Mouse (Mus musculus) neural tube, embryonic 11.5 days (tissue): ENCODE results near the gene Limd2. TPM values are rescaled to one million over a fixed set of nuclear protein-coding genes. Genes with fewer than 3 reads are reported as not detected.
A peak's percentile ranks its signal among the peaks of the same experiment; 100 is the strongest.

Experiments
- ATAC-seq: fragments of 200-750 bp; cut with Nextera tagmentation; 2 replicates; pipeline ENCODE4 v1.8.0; 2017; ENCODE audit warnings: moderate number of reproducible peaks, mild to moderate bottlenecking, moderate TSS enrichment, moderate library complexity; ENCODE audit not compliant: insufficient read depth, low FRiP score, low TSS enrichment
- DNase-seq: peaks from one replicate; pipeline ENCODE4 v3.0.0-alpha.2; 2015; ENCODE audit warnings: low spot score
- H3K27ac ChIP-seq: fragments of 300-500 bp; sonication (generic); 2 replicates; pipeline ENCODE4 v1.5.1; 2014; ENCODE audit warnings: low read depth, mild to moderate bottlenecking, low read length
- H3K27me3 ChIP-seq: fragments of 300-500 bp; sonication (generic); 2 replicates; pipeline ENCODE4 v1.6.1; 2014; ENCODE audit warnings: mild to moderate bottlenecking, low read length, mixed read lengths; ENCODE audit not compliant: control insufficient read depth, insufficient read depth
- H3K36me3 ChIP-seq: fragments of 300-500 bp; sonication (generic); 2 replicates; pipeline ENCODE4 v1.6.1; 2014; ENCODE audit warnings: mild to moderate bottlenecking, low read length, moderate library complexity, mixed read lengths; ENCODE audit not compliant: control insufficient read depth, insufficient read depth
- H3K4me1 ChIP-seq: fragments of 300-500 bp; sonication (generic); 2 replicates; pipeline ENCODE4 v1.6.1; 2014; ENCODE audit warnings: low read length, mixed read lengths; ENCODE audit not compliant: control insufficient read depth, insufficient read depth
- H3K4me2 ChIP-seq: fragments of 300-500 bp; sonication (generic); 2 replicates; pipeline ENCODE4 v1.6.1; 2014; ENCODE audit warnings: low read depth, mild to moderate bottlenecking, moderate library complexity
- H3K4me3 ChIP-seq: fragments of 300-500 bp; sonication (generic); 2 replicates; pipeline ENCODE4 v1.5.1; 2014; ENCODE audit warnings: low read depth, low read length
- H3K9ac ChIP-seq: fragments of 300-500 bp; sonication (generic); 2 replicates; pipeline ENCODE4 v1.6.1; 2014; ENCODE audit warnings: mild to moderate bottlenecking, low read length
- H3K9me3 ChIP-seq: fragments of 300-500 bp; sonication (generic); 2 replicates; pipeline ENCODE4 v1.6.1; 2016; ENCODE audit warnings: low read length; ENCODE audit not compliant: control insufficient read depth
- WGBS: fragments of 180-500 bp; shearing (Covaris S2); extraction: QIAGEN DNeasy Blood & Tissue Kit; methylation state at CpG from one replicate; pipeline ENCODE4 v1.1.7; 2014; 5-methylcytosine and 5-hydroxymethylcytosine counted together
- polyA plus RNA-seq: library from polyadenylated mRNA; unstranded; fragments of >200 nt; fragmentation: Nextera tagmentation; extraction: Ambion mirVana; gene quantifications from 2 replicates; pipeline ENCODE4 v1.2.1, GENCODE M21; 2014

Gene Limd2
- polyA plus RNA-seq, 1 experiment from 2014 or later: 295 TPM

- ATAC-seq (no peak), DNase-seq (no peak)
- Histone ChIP-seq H3K4me1 (peaks cover 17% of the 10 kb centered on the region), H3K4me3 (no peak overlapping the region), H3K36me3 (peaks cover 6% of the 10 kb centered on the region), H3K9me3 (no peaks in the 10 kb centered on the region), H3K27me3 (no peaks in the 10 kb centered on the region), H3K9ac (no peak overlapping the region), H3K4me2 (no peak overlapping the region), H3K27ac (no peak overlapping the region)
- 76% methylated on average over 2 of the region's 2 CpGs for WGBS
These were observed 1.6 kb upstream of the Limd2 start for GRCm38 (mm10) chr11:106162237-106162636.

GRCm38 (mm10) chr11:106159921-106160840 is 479 bp downstream of the Limd2 start:
- Histone ChIP-seq H3K9ac (peak overlapping the region; percentile 95), H3K4me2 (peak overlapping the region; percentile 94), H3K27me3 (no peaks in the 10 kb centered on the region), H3K4me3 (peak overlapping the region; percentile 86), H3K4me1 (peaks cover 17% of the 10 kb centered on the region), H3K9me3 (no peaks in the 10 kb centered on the region), H3K36me3 (peaks cover 12% of the 10 kb centered on the region), H3K27ac (peak overlapping the region; percentile 97)
- peak; percentile 85 for DNase-seq
- WGBS: under 1% methylated on average over 69 of the region's 106 CpGs
- ATAC-seq: peak; percentile 71

GRCm38 (mm10) chr11:106159216-106159920 is 1.3 kb downstream of the Limd2 start:
- peaks cover 12% of the 10 kb centered on the region for H3K36me3 ChIP-seq
- H3K4me2 ChIP-seq: peak overlapping the region; percentile 94
- peak overlapping the region; percentile 86 for H3K4me3 ChIP-seq
- peak overlapping the region; percentile 97 for H3K27ac ChIP-seq
- ATAC-seq: peak; percentile 56
- DNase-seq: peak; percentile 64
- H3K9ac ChIP-seq: peak overlapping the region; percentile 95
- no peaks in the 10 kb centered on the region for H3K9me3 ChIP-seq
- under 1% methylated on average over 24 of the region's 25 CpGs for WGBS
- no peaks in the 10 kb centered on the region for H3K27me3 ChIP-seq
- peaks cover 17% of the 10 kb centered on the region for H3K4me1 ChIP-seq

GRCm38 (mm10) chr11:106158930-106159215 is 1.8 kb downstream of the Limd2 start:
- Histone ChIP-seq H3K27ac (peak overlapping the region; percentile 97), H3K4me3 (peak overlapping the region; percentile 86), H3K9ac (peak overlapping the region; percentile 95), H3K36me3 (peaks cover 12% of the 10 kb centered on the region), H3K27me3 (no peaks in the 10 kb centered on the region), H3K4me1 (peaks cover 17% of the 10 kb centered on the region), H3K4me2 (peak overlapping the region; percentile 94), H3K9me3 (no peaks in the 10 kb centered on the region)
- no peak for DNase-seq
- no peak for ATAC-seq
- 65% methylated on average over 7 of the region's 9 CpGs for WGBS

GRCm38 (mm10) chr11:106158081-106158929 is 2.4 kb downstream of the Limd2 start:
- no peaks in the 10 kb centered on the region for H3K9me3 ChIP-seq
- no peaks in the 10 kb centered on the region for H3K27me3 ChIP-seq
- DNase-seq (no peak), ATAC-seq (no peak)
- peak overlapping the region; percentile 86 for H3K4me3 ChIP-seq
- H3K27ac ChIP-seq: peak overlapping the region; percentile 97; the same call in 1 of the 2 replicates
- peaks cover 17% of the 10 kb centered on the region for H3K4me1 ChIP-seq
- H3K4me2 ChIP-seq: peak overlapping the region; percentile 94
- 64% methylated on average over 14 of the region's 14 CpGs for WGBS
- H3K9ac ChIP-seq: peak overlapping the region; percentile 95
- H3K36me3 ChIP-seq: peaks cover 14% of the 10 kb centered on the region

GRCm38 (mm10) chr11:106157154-106157553 is 3.5 kb downstream of the Limd2 start:
- H3K4me1 ChIP-seq: peaks cover 17% of the 10 kb centered on the region

GRCm38 (mm10) chr11:106156257-106156656 is 4.4 kb downstream of the Limd2 start:
- Histone ChIP-seq H3K9ac (no peak overlapping the region), H3K27me3 (no peaks in the 10 kb centered on the region), H3K9me3 (no peaks in the 10 kb centered on the region), H3K4me1 (peaks cover 17% of the 10 kb centered on the region), H3K4me2 (no peak overlapping the region), H3K4me3 (no peak overlapping the region), H3K36me3 (peaks cover 18% of the 10 kb centered on the region), H3K27ac (no peak overlapping the region)
- no peak for ATAC-seq
- no peak for DNase-seq
- WGBS: 81% methylated on average over 1 of the region's 1 CpGs

More at GRCm38 (mm10) chr11:106157154-106157553, 3.5 kb downstream of the Limd2 start:
- H3K27ac ChIP-seq: no peak overlapping the region
- H3K4me3 ChIP-seq: no peak overlapping the region
- no peak overlapping the region for H3K4me2 ChIP-seq
- WGBS: 90% methylated on average over 7 of the region's 7 CpGs
- no peak for DNase-seq
- H3K27me3 ChIP-seq: no peaks in the 10 kb centered on the region
- peaks cover 15% of the 10 kb centered on the region for H3K36me3 ChIP-seq
- ATAC-seq: no peak
- no peaks in the 10 kb centered on the region for H3K9me3 ChIP-seq
- no peak overlapping the region for H3K9ac ChIP-seq

- H3K4me2 ChIP-seq: no peak overlapping the region
- peaks cover 20% of the 10 kb centered on the region for H3K36me3 ChIP-seq
- peaks cover 12% of the 10 kb centered on the region for H3K4me1 ChIP-seq
- no peak overlapping the region for H3K9ac ChIP-seq
- H3K4me3 ChIP-seq: no peak overlapping the region
- ATAC-seq (no peak), DNase-seq (no peak)
- no peaks in the 10 kb centered on the region for H3K9me3 ChIP-seq
- 50% methylated on average over 3 of the region's 3 CpGs for WGBS
- no peaks in the 10 kb centered on the region for H3K27me3 ChIP-seq
- H3K27ac ChIP-seq: no peak overlapping the region
These were observed 4.9 kb downstream of the Limd2 start for GRCm38 (mm10) chr11:106155761-106156160.
